Mouse (Mus musculus): Measurements from ENCODE around the gene Klf13. TPM values are rescaled to one million over a fixed set of nuclear protein-coding genes. Genes with fewer than 3 reads are reported as not detected.

The Klf13 gene
- polyA plus RNA-seq (2016; fragmentation: Nextera tagmentation; extraction: Ambion mirVana): 22.1 and 23.9 TPM in 2 replicates

DNA sequence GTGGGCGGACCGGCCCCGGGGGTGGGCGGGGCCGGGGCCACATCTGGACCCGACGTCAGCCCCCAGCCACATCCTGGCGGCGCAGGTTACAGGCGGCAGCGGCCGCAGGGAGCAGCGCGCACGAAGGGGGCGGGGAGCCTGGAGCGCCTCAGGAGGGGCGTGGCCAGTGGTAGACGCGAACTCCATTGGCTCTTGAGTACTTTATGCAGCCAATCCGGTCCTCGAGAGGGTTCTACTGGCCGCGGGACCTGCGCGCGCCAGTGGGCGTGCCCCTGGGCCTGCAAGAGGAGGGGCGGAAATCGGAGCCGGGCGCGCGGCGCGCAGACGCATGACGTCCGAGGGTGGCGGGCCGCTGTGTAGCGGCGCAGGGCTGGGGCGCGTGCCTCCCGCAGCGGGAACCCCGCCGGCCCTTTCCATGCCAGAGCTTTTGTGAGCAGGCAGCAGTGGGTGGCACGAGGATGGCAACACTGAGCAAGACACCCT, at the start of gene Klf13:
Klf13 (minus strand) TSS at position 2 of the 483 bp plus-strand sequence.
- H3K9me3 ChIP-seq: no peaks in the 10 kb centered on the region
- WGBS: under 1% methylated on average over 50 of the region's 50 CpGs
- peaks cover 50% of the 10 kb centered on the region for H3K4me1 ChIP-seq
- peak; percentile 99 for DNase-seq (ENCODE audit: low spot score)
- peak within 1 kb of the TSS; percentile 76 for H3K4me3 ChIP-seq
- H3K36me3 ChIP-seq (replicated peaks): no peaks in the 10 kb centered on the region
- peak within 1 kb of the TSS; percentile 94 for H3K27ac ChIP-seq (replicated peaks)
- H3K27me3 ChIP-seq (replicated peaks; ENCODE audit: low read depth, poor library complexity, severe bottlenecking): peaks cover 17% of the 10 kb centered on the region

DNA sequence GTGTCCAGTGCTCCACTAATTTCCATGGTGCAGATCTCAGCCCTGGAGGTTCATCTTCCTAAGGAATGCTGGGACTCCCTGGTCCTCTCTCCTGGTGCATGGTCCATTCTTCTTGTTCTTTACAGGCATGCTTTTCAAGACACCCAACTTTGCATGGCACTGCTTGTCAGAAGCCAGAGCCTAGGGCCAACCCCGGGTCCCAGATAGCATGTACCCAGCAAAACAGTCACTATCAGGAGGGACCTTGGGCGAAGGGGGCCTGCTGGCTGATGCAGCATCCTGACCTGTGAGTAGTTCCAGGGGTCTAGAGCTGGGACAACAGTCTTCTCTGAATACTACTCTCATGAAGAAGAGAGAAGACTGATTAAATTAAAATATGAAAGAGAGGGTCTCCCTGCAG, 49.7 kb upstream of the Klf13 start:
- no peaks in the 10 kb centered on the region for H3K27me3 ChIP-seq (replicated peaks; ENCODE audit: low read depth, poor library complexity, severe bottlenecking)
- WGBS: 82% methylated on average over 2 of the region's 2 CpGs
- H3K27ac ChIP-seq (replicated peaks): no peak overlapping the region
- no peaks in the 10 kb centered on the region for H3K36me3 ChIP-seq (replicated peaks)
- H3K4me3 ChIP-seq: no peak overlapping the region
- H3K4me1 ChIP-seq: peaks cover 20% of the 10 kb centered on the region
- no peak for DNase-seq (ENCODE audit: low spot score)
- H3K9me3 ChIP-seq: no peaks in the 10 kb centered on the region

DNA sequence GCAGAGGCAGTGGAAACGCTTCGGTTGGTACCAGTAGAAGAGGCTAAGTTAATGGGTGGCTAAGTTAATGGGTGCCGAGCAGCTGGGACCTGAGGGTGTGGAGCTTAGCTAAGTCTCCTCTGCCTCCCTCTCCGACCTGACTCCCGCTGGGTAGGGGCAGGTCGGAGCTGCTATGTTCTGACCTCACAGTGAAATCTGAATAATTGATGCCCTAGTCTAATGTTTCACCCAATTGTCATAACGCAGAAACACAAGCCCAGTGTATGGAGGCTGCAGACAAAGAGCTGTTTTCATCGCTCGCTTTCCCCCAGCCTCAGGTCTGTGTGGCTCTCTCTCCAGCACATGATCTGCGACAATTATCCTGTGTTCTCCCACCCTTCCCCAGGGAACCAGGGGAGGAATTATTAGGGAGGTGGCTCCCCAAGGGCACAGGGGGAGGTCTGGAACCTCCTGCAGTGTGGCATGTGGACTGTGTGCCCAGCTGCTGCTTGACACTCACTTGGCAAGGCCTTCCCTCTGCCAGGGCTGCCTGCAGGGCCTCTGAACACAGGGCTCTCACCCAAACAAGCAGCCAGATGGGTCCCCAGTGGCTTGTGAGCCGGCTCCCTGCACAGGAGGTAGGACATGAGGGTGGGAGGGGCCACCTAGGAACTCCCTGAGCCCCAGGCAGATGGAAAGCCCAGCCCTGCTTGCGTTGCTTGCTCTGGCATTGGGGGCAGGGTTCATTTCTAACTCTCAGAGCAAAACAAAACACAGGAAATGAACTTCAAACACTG, 47.9 kb upstream of the Klf13 start:
- Histone ChIP-seq H3K27me3 (replicated peaks; ENCODE audit: low read depth, poor library complexity, severe bottlenecking) (no peaks in the 10 kb centered on the region), H3K4me1 (peaks cover 20% of the 10 kb centered on the region), H3K27ac (replicated peaks) (peak overlapping the region; percentile 79), H3K9me3 (no peaks in the 10 kb centered on the region), H3K36me3 (replicated peaks) (no peaks in the 10 kb centered on the region), H3K4me3 (no peak overlapping the region; the same call in 1 of the 2 replicates)
- 26% methylated on average over 12 of the region's 12 CpGs for WGBS
- peak; percentile 39 for DNase-seq (ENCODE audit: low spot score)

DNA sequence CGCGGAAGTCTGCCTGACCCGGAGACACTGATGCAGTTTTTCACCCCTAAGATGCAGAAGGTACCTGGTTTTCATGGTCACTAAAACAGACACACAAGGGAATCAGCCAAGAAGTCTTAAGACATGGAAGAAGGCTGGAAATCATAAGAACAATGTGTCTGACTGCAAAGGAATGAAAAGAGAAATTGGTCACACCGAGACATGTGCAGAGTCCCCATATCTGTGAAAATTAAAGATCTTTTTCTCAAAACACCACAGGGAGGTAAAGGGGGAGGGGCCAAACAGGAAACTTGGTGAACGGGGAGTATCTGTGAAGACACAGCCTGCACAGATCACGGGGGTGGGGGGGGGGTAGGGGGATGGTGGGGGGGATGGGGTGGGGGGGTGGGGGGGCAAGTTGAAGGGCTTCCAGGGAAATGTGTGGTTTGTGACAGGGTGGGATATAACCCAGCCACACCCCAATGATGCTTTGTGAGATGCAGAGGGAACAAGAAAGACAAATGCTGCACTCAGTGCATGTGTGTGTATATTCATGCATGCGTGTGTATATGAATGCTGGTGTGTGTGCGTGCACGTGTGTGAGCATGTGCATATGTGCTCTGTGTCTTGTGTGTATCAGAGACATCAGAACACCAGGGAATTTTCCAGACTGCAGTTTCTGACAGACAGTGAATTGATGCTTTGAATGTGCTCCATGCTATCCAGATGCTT, 47.1 kb upstream of the Klf13 start:
- H3K36me3 ChIP-seq (replicated peaks): no peaks in the 10 kb centered on the region
- peaks cover 20% of the 10 kb centered on the region for H3K4me1 ChIP-seq
- H3K4me3 ChIP-seq: no peak overlapping the region
- no peaks in the 10 kb centered on the region for H3K27me3 ChIP-seq (replicated peaks; ENCODE audit: low read depth, poor library complexity, severe bottlenecking)
- H3K27ac ChIP-seq (replicated peaks): peak overlapping the region; percentile 79; the same call in 1 of the 2 replicates
- H3K9me3 ChIP-seq: no peaks in the 10 kb centered on the region
- WGBS: 74% methylated on average over 9 of the region's 9 CpGs
- no peak for DNase-seq (ENCODE audit: low spot score)

DNA sequence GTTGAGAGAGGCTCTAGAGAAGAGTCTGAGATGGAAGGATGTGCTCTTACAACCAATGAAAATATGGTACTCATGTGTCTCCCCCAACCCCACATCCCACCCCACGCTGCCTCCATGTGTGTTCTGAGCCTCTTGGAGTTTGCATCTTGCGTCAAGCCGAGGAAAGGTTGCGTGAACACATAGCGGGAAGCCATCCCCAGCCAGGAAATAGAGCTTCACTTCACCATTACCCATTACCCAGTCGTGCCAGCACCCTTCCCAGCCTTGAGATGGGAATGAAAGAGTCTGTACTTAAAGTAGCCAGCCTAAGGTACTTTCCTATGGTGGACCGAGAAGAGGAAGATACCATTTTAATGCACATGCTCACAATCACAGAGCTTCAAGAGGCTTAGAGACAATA, 46.6 kb upstream of the Klf13 start:
- no peak overlapping the region for H3K27ac ChIP-seq (replicated peaks)
- WGBS: 83% methylated on average over 7 of the region's 7 CpGs
- H3K4me1 ChIP-seq: peaks cover 20% of the 10 kb centered on the region
- no peak overlapping the region for H3K4me3 ChIP-seq
- DNase-seq (ENCODE audit: low spot score): no peak
- no peaks in the 10 kb centered on the region for H3K36me3 ChIP-seq (replicated peaks)
- no peaks in the 10 kb centered on the region for H3K9me3 ChIP-seq
- no peaks in the 10 kb centered on the region for H3K27me3 ChIP-seq (replicated peaks; ENCODE audit: low read depth, poor library complexity, severe bottlenecking)

DNA sequence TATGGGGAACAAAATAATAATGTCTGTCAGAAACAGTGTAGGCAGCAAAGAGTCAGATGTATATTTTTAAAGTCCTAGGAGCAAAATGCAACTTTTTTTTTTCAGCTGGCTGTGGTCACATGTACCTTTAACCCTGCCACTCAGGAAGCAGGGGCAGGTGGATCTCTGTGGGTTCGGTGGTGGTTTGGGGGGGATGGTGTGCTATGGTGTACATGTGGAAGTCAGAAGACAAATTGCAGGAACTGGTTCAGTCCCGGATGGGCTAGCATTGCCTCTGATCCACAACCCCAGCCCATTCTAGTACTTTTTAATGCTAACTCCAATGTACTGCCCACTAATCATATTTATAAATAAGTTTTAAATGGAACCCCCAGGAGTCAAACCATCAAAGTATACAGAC, 45.6 kb upstream of the Klf13 start:
- 89% methylated on average over 2 of the region's 2 CpGs for WGBS
- Histone ChIP-seq H3K27me3 (replicated peaks; ENCODE audit: low read depth, poor library complexity, severe bottlenecking) (no peaks in the 10 kb centered on the region), H3K4me1 (peaks cover 20% of the 10 kb centered on the region), H3K4me3 (no peak overlapping the region), H3K36me3 (replicated peaks) (no peaks in the 10 kb centered on the region), H3K27ac (replicated peaks) (no peak overlapping the region), H3K9me3 (no peaks in the 10 kb centered on the region)
- DNase-seq (ENCODE audit: low spot score): no peak

DNA sequence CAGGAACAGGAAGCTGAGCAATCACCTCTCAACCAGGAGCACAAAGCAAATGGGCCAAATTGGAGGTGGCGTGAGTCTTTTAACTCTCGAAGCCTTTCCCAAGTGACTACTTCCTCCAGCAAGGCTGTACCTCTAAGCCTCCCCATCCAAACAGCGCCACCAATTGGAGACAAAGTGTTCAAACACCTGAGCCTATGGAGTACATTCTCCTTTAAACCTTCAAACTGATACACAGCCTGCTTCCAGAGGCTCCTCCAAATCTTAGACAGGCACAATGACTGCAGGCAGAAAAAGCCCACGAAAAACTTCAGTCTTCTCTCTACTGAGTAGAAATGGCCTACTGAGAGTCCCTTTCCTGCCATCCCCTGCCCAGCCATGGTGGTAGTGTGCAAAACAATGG, 38.9 kb upstream of the Klf13 start:
- 90% methylated on average over 4 of the region's 4 CpGs for WGBS
- Histone ChIP-seq H3K27ac (replicated peaks) (no peak overlapping the region), H3K36me3 (replicated peaks) (no peaks in the 10 kb centered on the region), H3K4me1 (no peaks in the 10 kb centered on the region), H3K27me3 (replicated peaks; ENCODE audit: low read depth, poor library complexity, severe bottlenecking) (no peaks in the 10 kb centered on the region), H3K9me3 (no peaks in the 10 kb centered on the region), H3K4me3 (no peak overlapping the region)
- no peak for DNase-seq (ENCODE audit: low spot score)

DNA sequence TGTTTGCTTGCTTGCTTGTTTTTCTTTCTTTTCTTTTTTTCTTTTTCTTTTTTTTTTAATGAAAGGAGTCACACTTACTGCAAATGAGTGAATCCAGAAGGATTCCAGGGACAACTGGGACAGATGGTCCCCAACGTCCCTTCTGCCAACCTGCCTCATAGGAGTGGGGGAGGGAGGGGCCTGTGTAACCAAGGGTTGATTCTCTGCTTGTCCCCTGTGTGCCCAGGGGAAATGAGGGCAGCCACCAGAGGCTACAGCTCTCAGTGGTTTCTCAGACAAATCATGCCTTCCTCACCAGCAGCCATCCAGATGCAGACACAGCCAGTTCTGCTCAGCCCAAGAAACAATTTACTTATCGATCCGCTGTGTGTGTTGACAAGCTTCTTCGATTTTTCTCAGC, 32.3 kb upstream of the Klf13 start:
- 58% methylated on average over 4 of the region's 4 CpGs for WGBS
- 0 out of 2 replicates have a peak overlapping the region, but pooled peaks have one; percentile 5 for H3K27ac ChIP-seq (replicated peaks)

DNA sequence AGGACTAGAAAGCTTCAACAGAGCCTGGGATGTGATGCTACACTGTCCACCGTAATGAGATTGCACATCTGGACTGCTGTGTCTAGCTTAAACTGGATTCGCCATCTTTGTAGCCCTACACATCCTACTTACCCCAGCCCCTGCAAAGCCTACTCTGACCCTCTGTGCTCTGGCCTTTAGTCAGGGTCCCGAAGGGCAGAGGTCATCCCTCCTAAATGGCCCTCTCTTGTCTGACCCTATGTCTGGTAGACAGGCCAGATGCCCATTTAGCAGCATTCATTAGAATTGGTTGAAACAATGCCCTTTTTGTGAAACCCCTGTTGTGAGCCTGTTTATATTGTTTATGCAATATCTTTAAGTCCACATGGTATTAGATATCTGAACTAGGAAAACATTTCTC, 31.2 kb upstream of the Klf13 start:
- Histone ChIP-seq H3K36me3 (replicated peaks) (no peaks in the 10 kb centered on the region), H3K9me3 (no peaks in the 10 kb centered on the region), H3K4me3 (no peak overlapping the region), H3K27ac (replicated peaks) (no peak overlapping the region; the same call in 1 of the 2 replicates), H3K27me3 (replicated peaks; ENCODE audit: low read depth, poor library complexity, severe bottlenecking) (no peaks in the 10 kb centered on the region), H3K4me1 (peaks cover 17% of the 10 kb centered on the region)
- DNase-seq (ENCODE audit: low spot score): no peak
- WGBS: 26% methylated on average over 3 of the region's 3 CpGs

More for the DNA sequence above, 32.3 kb upstream of the Klf13 start:
- no peak for DNase-seq (ENCODE audit: low spot score)
- Histone ChIP-seq H3K9me3 (no peaks in the 10 kb centered on the region), H3K36me3 (replicated peaks) (no peaks in the 10 kb centered on the region), H3K27me3 (replicated peaks; ENCODE audit: low read depth, poor library complexity, severe bottlenecking) (no peaks in the 10 kb centered on the region), H3K4me3 (no peak overlapping the region), H3K4me1 (peaks cover 10% of the 10 kb centered on the region)

DNA sequence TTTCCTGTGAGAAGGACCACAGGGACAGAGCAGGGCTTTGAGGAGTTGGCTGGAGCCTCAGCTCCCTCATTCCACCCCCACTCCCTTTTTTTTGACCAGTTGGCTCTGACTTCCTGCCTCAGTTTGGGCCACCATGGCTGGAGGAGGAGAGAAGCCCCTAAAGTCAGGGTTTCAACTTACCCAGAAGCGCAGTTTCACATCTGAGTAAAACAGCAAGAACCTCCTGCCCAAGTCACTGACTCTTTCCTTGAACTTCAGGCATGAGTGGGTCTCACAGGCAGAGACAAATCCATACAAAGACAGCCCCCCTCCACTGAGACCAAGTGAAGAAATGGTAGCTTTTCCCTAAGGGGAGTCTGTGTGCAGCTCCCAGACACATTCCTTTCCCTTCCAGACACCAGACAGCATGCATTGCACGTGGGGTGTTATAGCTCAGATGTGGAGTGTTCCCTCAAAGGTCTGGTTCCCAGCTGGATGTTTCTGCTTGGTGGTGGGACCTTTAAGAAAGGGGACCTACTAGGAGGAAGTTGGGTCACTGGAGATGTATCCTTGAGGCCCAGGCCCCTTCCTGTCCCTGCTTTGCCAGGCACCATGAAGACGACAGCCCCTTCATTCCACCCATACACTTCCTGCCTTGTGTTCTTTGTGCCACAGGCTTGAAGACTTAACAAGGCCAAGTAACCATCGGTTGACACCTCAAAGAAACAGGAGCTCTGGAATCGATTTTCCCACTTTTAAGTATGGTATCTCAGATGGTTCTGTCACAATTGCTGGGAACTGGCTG, 27.1 kb upstream of the Klf13 start:
- Histone ChIP-seq H3K9me3 (no peaks in the 10 kb centered on the region), H3K36me3 (replicated peaks) (no peaks in the 10 kb centered on the region), H3K4me1 (peaks cover 14% of the 10 kb centered on the region), H3K27me3 (replicated peaks; ENCODE audit: low read depth, poor library complexity, severe bottlenecking) (no peaks in the 10 kb centered on the region), H3K4me3 (no peak overlapping the region), H3K27ac (replicated peaks) (peak overlapping the region; percentile 26; the same call in 1 of the 2 replicates)
- DNase-seq (ENCODE audit: low spot score): no peak
- 68% methylated on average over 5 of the region's 5 CpGs for whole genome bisulfite sequencing

DNA sequence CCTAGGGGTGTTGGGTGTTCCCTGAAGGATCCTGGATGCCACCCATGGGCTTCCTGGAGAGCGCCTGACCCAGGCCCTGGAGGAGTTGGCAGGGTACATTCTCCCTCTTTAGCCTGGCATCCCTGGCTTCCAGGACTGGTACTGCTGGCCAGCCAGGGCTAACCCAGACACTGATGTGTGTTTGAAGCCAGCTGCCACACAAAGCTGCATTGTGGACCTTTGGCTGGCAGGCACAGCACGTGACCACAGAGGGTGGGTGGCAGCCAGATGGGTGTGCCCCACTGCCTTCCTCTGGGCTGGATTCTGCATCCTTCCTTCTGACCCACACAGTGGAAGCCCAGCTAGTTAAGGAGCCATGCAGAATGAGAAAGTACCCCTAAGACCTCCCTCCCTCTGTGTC, 26.4 kb upstream of the Klf13 start:
- H3K4me3 ChIP-seq: no peak overlapping the region
- WGBS: 76% methylated on average over 2 of the region's 2 CpGs
- no peaks in the 10 kb centered on the region for H3K9me3 ChIP-seq
- no peaks in the 10 kb centered on the region for H3K27me3 ChIP-seq (replicated peaks; ENCODE audit: low read depth, poor library complexity, severe bottlenecking)
- H3K27ac ChIP-seq (replicated peaks): peak overlapping the region; percentile 26; the same call in 1 of the 2 replicates
- H3K36me3 ChIP-seq (replicated peaks): no peaks in the 10 kb centered on the region
- peaks cover 13% of the 10 kb centered on the region for H3K4me1 ChIP-seq
- no peak for DNase-seq (ENCODE audit: low spot score)

DNA sequence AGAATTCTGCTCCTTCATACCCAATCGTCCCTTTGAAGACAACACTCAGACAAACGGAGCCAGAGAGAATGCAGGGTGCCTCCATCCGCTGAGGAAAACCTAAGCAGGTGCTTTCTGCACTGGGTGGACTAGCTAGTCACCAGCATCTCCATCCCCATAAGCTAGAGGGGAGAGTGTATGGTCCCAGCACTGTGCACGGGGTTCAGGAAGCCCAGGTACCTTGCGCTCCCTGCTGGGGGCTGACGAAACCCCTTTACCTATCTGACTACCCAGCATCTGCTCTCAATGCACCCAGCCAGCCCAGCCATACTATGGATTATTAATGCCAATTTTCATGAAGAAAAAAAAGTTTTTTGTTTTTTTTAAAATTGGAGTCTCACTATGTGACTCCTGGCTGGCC, 25.4 kb upstream of the Klf13 start:
- peaks cover 7% of the 10 kb centered on the region for H3K4me1 ChIP-seq
- H3K4me3 ChIP-seq: no peak overlapping the region
- DNase-seq (ENCODE audit: low spot score): no peak
- no peaks in the 10 kb centered on the region for H3K27me3 ChIP-seq (replicated peaks; ENCODE audit: low read depth, poor library complexity, severe bottlenecking)
- H3K9me3 ChIP-seq: no peaks in the 10 kb centered on the region
- WGBS: 67% methylated on average over 6 of the region's 6 CpGs
- no peak overlapping the region for H3K27ac ChIP-seq (replicated peaks)
- no peaks in the 10 kb centered on the region for H3K36me3 ChIP-seq (replicated peaks)
